Mouse (Mus musculus): ENCODE measurements around the gene Fbrsl1.

Fbrsl1 gene

GRCm38 (mm10) chr5:110363822-110364545 lies 84.3 kb downstream of the Fbrsl1 start:
- no peak for DNase-seq (ENCODE audit: low spot score in 2 of 2)

- DNase-seq (ENCODE audit: low spot score in 2 of 2), result peak; percentile 51 to 80
Measured at GRCm38 (mm10) chr5:110363179-110363821, 85.0 kb downstream of the Fbrsl1 start.

GRCm38 (mm10) chr5:110362813-110363178 lies 85.5 kb downstream of the Fbrsl1 start:
- no peak for DNase-seq (ENCODE audit: low spot score in 2 of 2)

GRCm38 (mm10) chr5:110361465-110361864 lies 86.8 kb downstream of the Fbrsl1 start:
- no peak for DNase-seq (ENCODE audit: low spot score in 2 of 2)

GRCm38 (mm10) chr5:110357531-110358179 lies 90.6 kb downstream of the Fbrsl1 start:
- peak; percentile 75 to 88 for DNase-seq (ENCODE audit: low spot score in 2 of 2)

- DNase-seq (ENCODE audit: low spot score in 2 of 2), result peak in 1 of 2 experiments; percentile 53
Measured at GRCm38 (mm10) chr5:110354716-110355115, 93.6 kb downstream of the Fbrsl1 start.

- no peak for DNase-seq (ENCODE audit: low spot score in 2 of 2)
Measured at GRCm38 (mm10) chr5:110347006-110347405, 101.3 kb downstream of the Fbrsl1 start.

GRCm38 (mm10) chr5:110345553-110345952 lies 102.8 kb downstream of the Fbrsl1 start:
- no peak for DNase-seq (ENCODE audit: low spot score in 2 of 2)

- no peak for DNase-seq (ENCODE audit: low spot score in 2 of 2)
Measured at GRCm38 (mm10) chr5:110344524-110344923, 103.8 kb downstream of the Fbrsl1 start, which contains the start of gene Lrcol1. Gene Lrcol1 (plus strand): TSS chr5:110344730.

GRCm38 (mm10) chr5:110342648-110343284 lies 105.5 kb downstream of the Fbrsl1 start, which contains the start of gene P2rx2:
Gene P2rx2 (minus strand): TSS chr5:110343212.
- peak in 1 of 2 experiments; percentile 38 for DNase-seq (ENCODE audit: low spot score in 2 of 2)

- no peak for DNase-seq (ENCODE audit: low spot score in 2 of 2)
Measured at GRCm38 (mm10) chr5:110338792-110339191, 109.5 kb downstream of the Fbrsl1 start.

GRCm38 (mm10) chr5:110330508-110330907 lies 117.8 kb downstream of the Fbrsl1 start:
- no peak for DNase-seq (ENCODE audit: low spot score in 2 of 2)

- no peak for DNase-seq (ENCODE audit: low spot score in 2 of 2)
Measured at GRCm38 (mm10) chr5:110313127-110313526, 135.2 kb downstream of the Fbrsl1 start.

All from spleen, postnatal 10 days (tissue).